Mouse (Mus musculus): ENCODE data around the gene Ercc1.

DNA sequence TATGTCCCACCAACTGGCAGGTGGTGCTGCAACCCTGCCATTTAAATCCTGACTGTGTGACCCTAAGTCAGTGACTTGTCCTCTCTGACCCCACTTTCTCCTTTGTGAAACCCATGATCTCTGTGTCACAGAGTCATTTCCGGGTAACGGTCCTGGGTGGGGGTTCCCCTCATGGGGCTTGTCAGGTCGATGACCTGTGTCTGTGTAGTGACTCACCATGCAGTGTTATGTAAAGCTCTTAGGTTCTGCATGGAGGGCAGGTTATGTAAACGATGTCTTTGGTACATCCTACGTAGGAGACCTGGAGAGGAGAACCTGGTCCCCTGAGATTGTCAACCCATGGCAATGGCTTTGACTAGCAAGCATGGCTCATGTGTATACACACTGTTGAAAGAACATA lies 23.1 kb upstream of the Ercc1 start:
- TF ChIP-seq CTCF (IDR thresholded peaks at IDR 0.05; ENCODE audit: low read depth, low read length) (no peak), POLR2A (IDR thresholded peaks at IDR 0.05; ENCODE audit: borderline replicate concordance, low read depth, low read length) (no peak)
